33 mouse cellular contexts compared by ENCODE assay signal in genomic region chr5:93174675-93175074, GRCm38 (mm10). TPM values are rescaled to one million over a fixed set of nuclear protein-coding genes. Genes with fewer than 3 reads are reported as not detected.
"Had no signal": no experiment of that assay in that cellular context is flagged by ENCODE, and none has a peak within 500 bp of the region (broad histone marks: within the 10 kb centered on the region; RNA-seq: fewer than 3 reads in every experiment).

No protein-coding gene starts in this region.

- ATAC-seq: hindbrain, embryonic 16.5 days; hindbrain, postnatal 0 days; inflammation-experienced regulatory T-cells, adult 6 months; intestine, embryonic 15.5 days; intestine, embryonic 16.5 days; intestine, postnatal 0 days had no signal

- H3K4me2 ChIP-seq: heart, embryonic 13.5 days; heart, embryonic 15.5 days; hindbrain, embryonic 12.5 days; hindbrain, embryonic 13.5 days; hindbrain, embryonic 14.5 days; hindbrain, embryonic 15.5 days; intestine, embryonic 15.5 days; kidney, embryonic 15.5 days had no signal

- H3K27ac ChIP-seq: heart, embryonic 13.5 days; heart, embryonic 15.5 days; hindbrain, embryonic 10.5 days; hindbrain, embryonic 12.5 days; hindbrain, embryonic 13.5 days; hindbrain, embryonic 14.5 days; hindbrain, embryonic 15.5 days; hindbrain, postnatal 0 days; intestine, embryonic 15.5 days; kidney, embryonic 15.5 days; kidney, postnatal 0 days; layer of hippocampus, adult 2 months; left cerebral cortex, adult 2 months had no signal

- DNase-seq: heart, postnatal 10 days; heart, postnatal 14 days; heart, postnatal 36 days; heart, postnatal 4 days; kidney, adult 11 months; kidney, adult 18-20 months; kidney, adult 2 months; kidney, adult 8-10 months; kidney, adult 9 months; kidney, postnatal 10 days; kidney, postnatal 14 days; kidney, postnatal 25 days; kidney, postnatal 4 days; layer of hippocampus, adult 9-11 months; layer of hippocampus, postnatal 36 days had no signal

- H3K4me1 ChIP-seq: hindbrain, embryonic 10.5 days; hindbrain, embryonic 12.5 days; hindbrain, embryonic 13.5 days; hindbrain, embryonic 15.5 days; intestine, embryonic 15.5 days; kidney, embryonic 15.5 days had no signal

- H3K9me3 ChIP-seq: heart, embryonic 13.5 days; heart, embryonic 15.5 days; hindbrain, embryonic 10.5 days; hindbrain, embryonic 12.5 days; hindbrain, embryonic 13.5 days; hindbrain, embryonic 15.5 days; intestine, embryonic 15.5 days; kidney, embryonic 15.5 days had no signal

- H3K4me3 ChIP-seq: heart, embryonic 13.5 days; heart, embryonic 15.5 days; hindbrain, embryonic 10.5 days; hindbrain, embryonic 12.5 days; hindbrain, embryonic 13.5 days; hindbrain, embryonic 15.5 days; intestine, embryonic 15.5 days; kidney, embryonic 15.5 days; layer of hippocampus, adult 2 months; left cerebral cortex, adult 2 months had no signal

- H3K27me3 ChIP-seq: heart, embryonic 13.5 days; heart, embryonic 15.5 days; hindbrain, embryonic 12.5 days; hindbrain, embryonic 13.5 days; hindbrain, embryonic 15.5 days; intestine, embryonic 15.5 days; kidney, embryonic 15.5 days had no signal

- H3K9ac ChIP-seq: heart, embryonic 13.5 days; heart, embryonic 15.5 days; hindbrain, embryonic 12.5 days; hindbrain, embryonic 13.5 days; hindbrain, embryonic 14.5 days; hindbrain, embryonic 15.5 days; intestine, embryonic 15.5 days; kidney, embryonic 15.5 days had no signal

RNA-seq across cellular contexts. Expression of gene 2010109A12Rik, which starts 31.6 kb away (rescaled TPM):
- total RNA-seq: hindbrain, postnatal 0 days had no signal
- polyA plus RNA-seq: large intestine, adult 2 months had no signal
